29 mouse cellular contexts compared by ENCODE assay signal in the genomic region with DNA sequence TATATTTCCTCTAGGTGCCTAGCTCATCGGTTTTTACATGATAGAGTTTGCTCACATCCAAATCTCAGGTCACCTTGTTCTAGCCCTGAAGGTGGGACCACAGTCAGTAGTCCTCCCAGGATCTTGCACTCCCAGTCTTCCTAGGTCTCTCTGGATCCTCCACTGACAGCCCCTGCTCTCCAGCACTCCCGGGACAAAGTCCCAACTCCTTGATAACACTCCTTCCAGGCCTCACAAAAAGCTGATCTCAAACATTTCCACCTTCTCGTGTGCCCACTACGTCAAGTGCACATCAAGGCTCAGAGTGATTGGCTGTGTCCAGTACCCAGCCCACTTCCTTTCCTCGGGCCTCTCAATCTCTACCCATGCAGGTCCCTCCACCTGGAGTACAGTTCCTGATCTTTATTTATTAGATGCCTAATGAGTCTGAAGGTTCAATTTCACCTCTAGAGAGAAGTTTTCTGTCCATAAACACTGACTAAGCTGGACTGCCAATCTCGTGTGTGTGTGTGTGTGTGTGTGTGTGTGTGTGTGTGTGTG. TPM values are rescaled to one million over a fixed set of nuclear protein-coding genes. Genes with fewer than 3 reads are reported as not detected.
DNase-seq lines count a peak whose midpoint lies in the region; ATAC-seq and TF ChIP-seq lines count a peak whose summit lies in the region.
"Had no signal": no experiment of that assay in that cellular context is flagged by ENCODE, and none has a peak within 500 bp of the region (broad histone marks: within the 10 kb centered on the region; RNA-seq: fewer than 3 reads in every experiment).

No protein-coding gene starts in this region.

- peak; percentile 69 for ATAC-seq in intestine, embryonic 15.5 days
- ATAC-seq in intestine, postnatal 0 days = peak; percentile 95
- ATAC-seq: CD4-positive, CD25-positive, alpha-beta regulatory T cell, adult 4 months; forebrain, embryonic 14.5 days; forebrain, embryonic 16.5 days; Patski had no signal

- WGBS in intestine, embryonic 15.5 days = 65% methylated on average over 6 of the region's 6 CpGs
- WGBS in intestine, postnatal 0 days = 40% methylated on average over 6 of the region's 6 CpGs

- no peak overlapping the region for H3K27ac ChIP-seq in intestine, embryonic 15.5 days
- peak overlapping the region; percentile 62 for H3K27ac ChIP-seq in intestine, postnatal 0 days (ENCODE audit: low read depth, low read length)
- H3K27ac ChIP-seq: embryonic facial prominence, embryonic 13.5 days; embryonic facial prominence, embryonic 15.5 days; forebrain, embryonic 10.5 days; forebrain, embryonic 12.5 days had no signal

- TF ChIP-seq CTCF in intestine, postnatal 0 days (IDR thresholded peaks at IDR 0.05; ENCODE audit: low read depth) = no peak

- peaks cover 12% of the 10 kb centered on the region for H3K4me1 ChIP-seq in intestine, embryonic 15.5 days (replicated peaks)
- H3K4me1 ChIP-seq in intestine, postnatal 0 days (replicated peaks; ENCODE audit: control insufficient read depth, insufficient read depth, low read length) = 0 out of 2 replicates have a peak, but pooled peaks cover 7% of the 10 kb centered on the region
- H3K4me1 ChIP-seq: embryonic facial prominence, embryonic 13.5 days; embryonic facial prominence, embryonic 15.5 days had no signal

- DNase-seq in yolk sac, embryonic 10.5 days (ENCODE audit: low spot score) = peak; percentile 36
- no peak for DNase-seq in thymus, postnatal 36 days
- no peak for DNase-seq in thymus, postnatal 10 days (ENCODE audit: low spot score in 2 of 2)
- DNase-seq: adrenal gland, adult 2 months; adrenal gland, postnatal 10 days; adrenal gland, postnatal 25 days; B cell, adult 2 months; cerebellum, adult 11 months; cerebellum, adult 18-20 months; cerebellum, adult 8-10 months; cerebellum, adult 9-11 months; cerebellum, postnatal 14 days; cerebellum, postnatal 36 days; embryo, embryonic 11 days had no signal

- H3K9me3 ChIP-seq in intestine, embryonic 15.5 days = no peaks in the 10 kb centered on the region
- no peaks in the 10 kb centered on the region for H3K9me3 ChIP-seq in intestine, postnatal 0 days (ENCODE audit: control insufficient read depth)
- H3K9me3 ChIP-seq: embryonic facial prominence, embryonic 13.5 days; embryonic facial prominence, embryonic 15.5 days; forebrain, embryonic 10.5 days; forebrain, embryonic 12.5 days had no signal

- no peak overlapping the region for H3K4me2 ChIP-seq in intestine, embryonic 15.5 days (replicated peaks)
- H3K4me2 ChIP-seq in intestine, postnatal 0 days (replicated peaks; ENCODE audit: low read depth) = no peak overlapping the region
- H3K4me2 ChIP-seq: embryonic facial prominence, embryonic 13.5 days; embryonic facial prominence, embryonic 15.5 days; forebrain, embryonic 12.5 days had no signal

- H3K4me3 ChIP-seq in intestine, embryonic 15.5 days (replicated peaks) = no peak overlapping the region
- H3K4me3 ChIP-seq in intestine, postnatal 0 days (ENCODE audit: low read depth, low read length) = no peak overlapping the region
- H3K4me3 ChIP-seq: embryonic facial prominence, embryonic 13.5 days; embryonic facial prominence, embryonic 15.5 days; erythroblast, embryonic 14.5 days; forebrain, embryonic 10.5 days; forebrain, embryonic 12.5 days had no signal

- no peaks in the 10 kb centered on the region for H3K27me3 ChIP-seq in intestine, embryonic 15.5 days (replicated peaks)
- no peaks in the 10 kb centered on the region for H3K27me3 ChIP-seq in intestine, postnatal 0 days (replicated peaks; ENCODE audit: control insufficient read depth, insufficient read depth, low read length)
- H3K27me3 ChIP-seq: CH12.LX; embryonic facial prominence, embryonic 13.5 days; embryonic facial prominence, embryonic 15.5 days; forebrain, embryonic 12.5 days; Patski had no signal

- H3K36me3 ChIP-seq in intestine, embryonic 15.5 days = no peaks in the 10 kb centered on the region
- no peaks in the 10 kb centered on the region for H3K36me3 ChIP-seq in intestine, postnatal 0 days (ENCODE audit: control insufficient read depth, insufficient read depth)
- H3K36me3 ChIP-seq: embryonic facial prominence, embryonic 13.5 days; embryonic facial prominence, embryonic 15.5 days; forebrain, embryonic 10.5 days; forebrain, embryonic 12.5 days; G1E had no signal

- no peak overlapping the region for H3K9ac ChIP-seq in intestine, embryonic 15.5 days
- no peak overlapping the region for H3K9ac ChIP-seq in intestine, postnatal 0 days (ENCODE audit: low read depth, low read length)
- H3K9ac ChIP-seq: embryonic facial prominence, embryonic 13.5 days; embryonic facial prominence, embryonic 15.5 days; forebrain, embryonic 12.5 days had no signal

RNA-seq across cellular contexts. Expression of gene Gm826, which starts 8.8 kb away (rescaled TPM):
- 15.1 and 15.3 TPM in 2 replicates for polyA plus RNA-seq in intestine, embryonic 15.5 days (2015; fragmentation: Nextera tagmentation; extraction: Ambion mirVana)
- 6.2 and 8.2 TPM in 2 replicates for polyA plus RNA-seq in intestine, postnatal 0 days (2015; fragmentation: Nextera tagmentation; extraction: Ambion mirVana)
- polyA plus RNA-seq: brain, embryonic 14.5 days; CD4-positive, CD25-positive, alpha-beta regulatory T cell, adult 4 months; embryonic facial prominence, embryonic 11.5 days; embryonic facial prominence, embryonic 13.5 days; erythroblast, embryonic 14.5 days; forebrain, embryonic 10.5 days; forebrain, embryonic 14.5 days; forebrain, embryonic 16.5 days; G1E had no signal

RNA-seq across cellular contexts. Expression of gene Mafb, which starts 41.7 kb away (rescaled TPM):
- 10.1 and 12.0 TPM in 2 replicates for polyA plus RNA-seq in intestine, embryonic 15.5 days (2015; fragmentation: Nextera tagmentation; extraction: Ambion mirVana)
- polyA plus RNA-seq in intestine, postnatal 0 days (2015; fragmentation: Nextera tagmentation; extraction: Ambion mirVana) = 98.5 and 114 TPM in 2 replicates
- polyA plus RNA-seq: G1E had no signal
